Mouse (Mus musculus): ENCODE results near the gene BC034090.

- no peak for TF ChIP-seq CTCF (conservative IDR thresholded peaks at IDR 0.05; ENCODE audit: low read length)
- TF ChIP-seq POU5F1 (IDR thresholded peaks at IDR 0.05; ENCODE audit: borderline replicate concordance, low read length) = no peak
- no peak for TF ChIP-seq NANOG (IDR thresholded peaks at IDR 0.05; ENCODE audit: borderline replicate concordance, low read length)
Observed at GRCm38 (mm10) chr1:155191219-155191618, 53.0 kb downstream of the BC034090 start.
